In the genomic region with DNA sequence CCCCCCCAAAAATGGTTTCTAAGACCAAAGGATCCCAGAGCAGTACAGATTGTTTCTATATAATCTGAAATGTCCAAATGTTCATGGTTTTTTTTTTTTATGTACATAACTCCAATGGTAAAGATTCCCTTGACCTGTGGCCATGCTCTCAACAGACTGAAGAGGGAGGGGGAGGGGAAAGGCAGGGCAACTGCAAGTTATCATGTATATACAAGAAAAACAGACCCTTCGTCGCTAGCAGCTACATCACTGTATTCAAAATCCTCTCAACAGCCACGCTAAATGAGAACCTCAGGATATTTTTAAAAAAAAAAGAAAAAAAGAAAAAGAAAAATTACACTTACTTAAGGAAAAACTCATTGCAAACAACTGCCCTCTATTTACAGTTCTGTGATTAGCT, we compare ENCODE assay signal across 7 mouse cellular contexts. TPM values are rescaled to one million over a fixed set of nuclear protein-coding genes. Genes with fewer than 3 reads are reported as not detected.
DNase-seq lines count a peak whose midpoint lies in the region; ATAC-seq and TF ChIP-seq lines count a peak whose summit lies in the region.

No protein-coding gene starts in this region.

- H3K4me3 ChIP-seq in lung, embryonic 14.5 days (ENCODE audit: low read depth, low read length): peak overlapping the region; percentile 59
- H3K4me3 ChIP-seq in forebrain, embryonic 15.5 days: peak overlapping the region; percentile 53
- peak overlapping the region; percentile 58 for H3K4me3 ChIP-seq in limb, embryonic 14.5 days (replicated peaks; ENCODE audit: low read length)
- peak overlapping the region; percentile 54 for H3K4me3 ChIP-seq in stomach, embryonic 15.5 days (replicated peaks)
- no peak overlapping the region for H3K4me3 ChIP-seq in left cerebral cortex, adult 2 months

- TF ChIP-seq POLR2A in limb, embryonic 14.5 days (IDR thresholded peaks at IDR 0.05; ENCODE audit: borderline replicate concordance, extremely low read depth, insufficient read depth, insufficient read length): no peak

- H3K27me3 ChIP-seq in lung, embryonic 14.5 days (ENCODE audit: insufficient read depth, low read length): no peaks in the 10 kb centered on the region
- peaks cover 66% of the 10 kb centered on the region for H3K27me3 ChIP-seq in forebrain, embryonic 15.5 days
- H3K27me3 ChIP-seq in limb, embryonic 14.5 days (ENCODE audit: control insufficient read depth, insufficient read depth, low read length): peaks cover 8% of the 10 kb centered on the region; the same call in 1 of the 2 replicates
- H3K27me3 ChIP-seq in stomach, embryonic 15.5 days (replicated peaks): no peaks in the 10 kb centered on the region

- intact Hi-C loops in left cerebral cortex, adult 2 months (cut with DNase I): no loop called here

- ATAC-seq in lung, embryonic 14.5 days (ENCODE audit: insufficient read depth): no peak
- ATAC-seq in forebrain, embryonic 15.5 days (replicated peaks): no peak
- ATAC-seq in limb, embryonic 14.5 days (ENCODE audit: low FRiP score, low read depth): no peak
- no peak for ATAC-seq in stomach, embryonic 15.5 days (ENCODE audit: insufficient read depth, low FRiP score, low read depth)

- TF ChIP-seq CTCF in lung, embryonic 14.5 days (IDR thresholded peaks at IDR 0.05; ENCODE audit: low read depth): no peak
- TF ChIP-seq CTCF in left cerebral cortex, adult 2 months (IDR thresholded peaks at IDR 0.05): no peak

- H3K36me3 ChIP-seq in lung, embryonic 14.5 days (ENCODE audit: insufficient read depth): peaks cover 67% of the 10 kb centered on the region
- H3K36me3 ChIP-seq in forebrain, embryonic 15.5 days: no peaks in the 10 kb centered on the region
- peaks cover 34% of the 10 kb centered on the region for H3K36me3 ChIP-seq in limb, embryonic 14.5 days (ENCODE audit: control insufficient read depth, insufficient read depth, low read length)
- H3K36me3 ChIP-seq in stomach, embryonic 15.5 days: 0 out of 2 replicates have a peak, but pooled peaks cover 5% of the 10 kb centered on the region

- H3K9ac ChIP-seq in lung, embryonic 14.5 days: peak overlapping the region; percentile 95
- H3K9ac ChIP-seq in forebrain, embryonic 15.5 days (replicated peaks): peak overlapping the region; percentile 16
- H3K9ac ChIP-seq in limb, embryonic 14.5 days (ENCODE audit: low read depth, low read length, severe bottlenecking): peak overlapping the region; percentile 84
- H3K9ac ChIP-seq in stomach, embryonic 15.5 days: no peak overlapping the region

- peak; percentile 56 for DNase-seq in lung, embryonic 14.5 days
- no peak for DNase-seq in lung, postnatal 10 days
- DNase-seq in limb, embryonic 14.5 days (ENCODE audit: low spot score): no peak
- DNase-seq in left cerebral cortex, adult 2 months (ENCODE audit: extremely low spot score in 1 of 2, low spot score in 2 of 2): no peak
- DNase-seq in spleen, postnatal 14 days (ENCODE audit: low spot score in 2 of 2): no peak

- peak overlapping the region; percentile 97 for H3K27ac ChIP-seq in lung, embryonic 14.5 days (ENCODE audit: low read depth)
- H3K27ac ChIP-seq in forebrain, embryonic 15.5 days (replicated peaks): peak overlapping the region; percentile 92
- H3K27ac ChIP-seq in limb, embryonic 14.5 days (replicated peaks; ENCODE audit: low read depth, low read length): peak overlapping the region; percentile 93; the same call in 1 of the 2 replicates
- H3K27ac ChIP-seq in stomach, embryonic 15.5 days: peak overlapping the region; percentile 89; the same call in 1 of the 2 replicates
- H3K27ac ChIP-seq in left cerebral cortex, adult 2 months: no peak overlapping the region

- peaks cover 21% of the 10 kb centered on the region for H3K4me1 ChIP-seq in lung, embryonic 14.5 days (ENCODE audit: insufficient read depth)
- H3K4me1 ChIP-seq in forebrain, embryonic 15.5 days: peaks cover 20% of the 10 kb centered on the region; the same call in 1 of the 2 replicates
- peaks cover 45% of the 10 kb centered on the region for H3K4me1 ChIP-seq in limb, embryonic 14.5 days (ENCODE audit: control insufficient read depth, insufficient read depth, low read length)
- peaks cover 17% of the 10 kb centered on the region for H3K4me1 ChIP-seq in stomach, embryonic 15.5 days

- H3K9me3 ChIP-seq in lung, embryonic 14.5 days (ENCODE audit: low read depth, low read length): no peaks in the 10 kb centered on the region
- no peaks in the 10 kb centered on the region for H3K9me3 ChIP-seq in forebrain, embryonic 15.5 days
- H3K9me3 ChIP-seq in limb, embryonic 14.5 days (ENCODE audit: control insufficient read depth, low read length): no peaks in the 10 kb centered on the region
- no peaks in the 10 kb centered on the region for H3K9me3 ChIP-seq in stomach, embryonic 15.5 days

- H3K4me2 ChIP-seq in lung, embryonic 14.5 days: peak overlapping the region; percentile 77
- peak overlapping the region; percentile 72 for H3K4me2 ChIP-seq in forebrain, embryonic 15.5 days (replicated peaks)
- peak overlapping the region; percentile 68 for H3K4me2 ChIP-seq in limb, embryonic 14.5 days (replicated peaks; ENCODE audit: low read depth, low read length, severe bottlenecking)
- peak overlapping the region; percentile 71 for H3K4me2 ChIP-seq in stomach, embryonic 15.5 days

- 8% methylated on average over 3 of the region's 3 CpGs for WGBS in lung, embryonic 14.5 days
- 18% methylated on average over 3 of the region's 3 CpGs for WGBS in forebrain, embryonic 15.5 days
- WGBS in limb, embryonic 14.5 days: 27% methylated on average over 3 of the region's 3 CpGs
- WGBS in stomach, embryonic 15.5 days: 21% methylated on average over 3 of the region's 3 CpGs

RNA-seq across cellular contexts. Expression of gene Nr2f2, which starts 13.9 kb away (rescaled TPM):
- 142 and 146 TPM in 2 replicates for polyA plus RNA-seq in lung, embryonic 14.5 days (2014; fragmentation: Nextera tagmentation; extraction: Ambion mirVana)
- polyA plus RNA-seq in forebrain, embryonic 15.5 days (2015; fragmentation: Nextera tagmentation; extraction: Ambion mirVana): 76.2 and 95.0 TPM in 2 replicates
- 80.2 and 134 TPM in 2 replicates for polyA plus RNA-seq in limb, embryonic 14.5 days (2012; rRNA removed)
- polyA plus RNA-seq in limb, embryonic 14.5 days (2014; fragmentation: Nextera tagmentation; extraction: Ambion mirVana): 54.7 and 60.8 TPM in 2 replicates
- 66.9 and 72.6 TPM in 2 replicates for polyA plus RNA-seq in stomach, embryonic 15.5 days (2015; fragmentation: Nextera tagmentation; extraction: Ambion mirVana)
- 10 to 100 TPM; 38.9 to 45.2 TPM for total RNA-seq in left cerebral cortex, adult 2 months (2021)
